Mouse (Mus musculus) liver, adult 2 months (tissue): Measurements from ENCODE around the gene Defb39.

Experiments
- CTCF ChIP-seq: fragments of 200-500 bp; IDR thresholded peaks from 2 replicates; pipeline ENCODE4 v1.5.1; 2011; ENCODE audit warnings: low read depth, low read length, control low read depth
- POLR2A ChIP-seq: fragments of 200-500 bp; IDR thresholded peaks from 2 replicates; pipeline ENCODE4 v1.6.1; 2011; ENCODE audit warnings: low read length, control low read depth; ENCODE audit not compliant: insufficient read depth; ENCODE audit errors: extremely low read depth

DNA sequence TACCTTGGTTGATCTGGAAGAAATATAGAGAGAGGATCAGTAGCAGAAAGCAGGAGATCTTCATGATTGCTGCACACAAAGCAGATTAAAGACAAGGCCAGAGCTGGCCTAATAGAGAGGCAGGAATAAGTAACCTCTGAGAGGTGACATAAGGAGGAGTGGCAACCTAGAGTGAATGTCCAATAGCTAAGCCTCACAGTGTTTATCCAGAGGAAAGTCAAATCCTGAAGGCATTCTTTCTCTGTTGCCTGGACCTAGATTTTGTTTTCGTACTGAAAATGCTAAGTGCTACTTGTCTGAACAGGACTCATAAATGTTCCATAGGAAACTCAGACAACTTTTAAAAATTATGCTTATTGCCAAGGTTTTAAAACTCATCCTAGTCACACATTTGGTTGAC is 38.1 kb downstream of the Defb39 start, which contains the start of gene Defb38:
- no peak for TF ChIP-seq CTCF
- no peak for TF ChIP-seq POLR2A
